Comparison of ENCODE assay signal across 27 mouse cellular contexts in genomic region chr14:9157941-9158340, GRCm38 (mm10).
A peak's percentile ranks its signal among the peaks of the same experiment; 100 is the strongest.
DNase-seq lines count a peak whose midpoint lies in the region; ATAC-seq and TF ChIP-seq lines count a peak whose summit lies in the region.
"Had no signal": no experiment of that assay in that cellular context is flagged by ENCODE, and none has a peak within 500 bp of the region (broad histone marks: within the 10 kb centered on the region; RNA-seq: fewer than 3 reads in every experiment).

No protein-coding gene starts in this region.

- no peaks in the 10 kb centered on the region for H3K9me3 ChIP-seq in neural tube, embryonic 15.5 days (replicated peaks)
- no peaks in the 10 kb centered on the region for H3K9me3 ChIP-seq in embryonic facial prominence, embryonic 10.5 days
- H3K9me3 ChIP-seq: embryonic facial prominence, embryonic 12.5 days; embryonic facial prominence, embryonic 15.5 days; heart, embryonic 12.5 days; heart, embryonic 15.5 days; hindbrain, embryonic 12.5 days; hindbrain, embryonic 15.5 days; intestine, embryonic 15.5 days had no signal

- no peak overlapping the region for H3K9ac ChIP-seq in neural tube, embryonic 15.5 days (replicated peaks)
- H3K9ac ChIP-seq: embryonic facial prominence, embryonic 12.5 days; embryonic facial prominence, embryonic 15.5 days; forebrain, postnatal 0 days; heart, embryonic 12.5 days; heart, embryonic 15.5 days; hindbrain, embryonic 12.5 days; hindbrain, embryonic 15.5 days; intestine, embryonic 15.5 days had no signal

- H3K27ac ChIP-seq in neural tube, embryonic 15.5 days (replicated peaks): no peak overlapping the region
- no peak overlapping the region for H3K27ac ChIP-seq in embryonic facial prominence, embryonic 10.5 days (replicated peaks)
- no peak overlapping the region for H3K27ac ChIP-seq in cerebellum, adult 2 months (ENCODE audit: insufficient read depth, low read length)
- H3K27ac ChIP-seq: embryonic facial prominence, embryonic 12.5 days; embryonic facial prominence, embryonic 15.5 days; gastrocnemius, adult 2 months; heart, embryonic 15.5 days; hindbrain, embryonic 12.5 days; hindbrain, embryonic 15.5 days; intestine, embryonic 15.5 days had no signal

- intact Hi-C loops in heart, postnatal 25 days (cut with DNase I): no loop called here

- no peaks in the 10 kb centered on the region for H3K27me3 ChIP-seq in neural tube, embryonic 15.5 days (replicated peaks)
- no peaks in the 10 kb centered on the region for H3K27me3 ChIP-seq in embryonic facial prominence, embryonic 10.5 days (replicated peaks; ENCODE audit: low read depth, poor library complexity, severe bottlenecking)
- H3K27me3 ChIP-seq in cerebellum, adult 2 months (ENCODE audit: control insufficient read depth, insufficient read depth, low read length): no peaks in the 10 kb centered on the region
- H3K27me3 ChIP-seq: embryonic facial prominence, embryonic 12.5 days; embryonic facial prominence, embryonic 15.5 days; heart, embryonic 12.5 days; heart, embryonic 15.5 days; hindbrain, embryonic 12.5 days; hindbrain, embryonic 15.5 days; intestine, embryonic 15.5 days had no signal

- DNase-seq in neural tube, embryonic 10.5 days (ENCODE audit: extremely low spot score, low spot score): peak; percentile 21
- DNase-seq in embryo, embryonic 11 days: peak; percentile 40
- peak; percentile 16 for DNase-seq in embryonic facial prominence, embryonic 10.5 days (ENCODE audit: low spot score)
- DNase-seq in thymus, postnatal 36 days: no peak
- DNase-seq in heart, postnatal 25 days (ENCODE audit: low spot score): no peak
- DNase-seq in cerebellum, adult 2 months: no peak
- DNase-seq: adrenal gland, adult 2 months; adrenal gland, postnatal 14 days; cerebellum, adult 11-12 months; cerebellum, adult 9-10 months; cerebellum, postnatal 14 days; forebrain, postnatal 0 days; gastrocnemius, adult 2 months; gastrocnemius, postnatal 14 days; heart, postnatal 10 days; heart, postnatal 4 days; kidney, adult 11 months had no signal

- no peaks in the 10 kb centered on the region for H3K36me3 ChIP-seq in neural tube, embryonic 15.5 days
- H3K36me3 ChIP-seq in embryonic facial prominence, embryonic 10.5 days (replicated peaks): no peaks in the 10 kb centered on the region
- H3K36me3 ChIP-seq: embryonic facial prominence, embryonic 12.5 days; embryonic facial prominence, embryonic 15.5 days; heart, embryonic 12.5 days; heart, embryonic 15.5 days; hindbrain, embryonic 12.5 days; hindbrain, embryonic 15.5 days; intestine, embryonic 15.5 days had no signal

- TF ChIP-seq CTCF in cerebellum, adult 2 months (IDR thresholded peaks at IDR 0.05; ENCODE audit: borderline replicate concordance, insufficient read depth, low read depth, low read length): no peak

- no peak overlapping the region for H3K4me2 ChIP-seq in neural tube, embryonic 15.5 days
- H3K4me2 ChIP-seq: embryonic facial prominence, embryonic 12.5 days; embryonic facial prominence, embryonic 15.5 days; heart, embryonic 12.5 days; heart, embryonic 15.5 days; hindbrain, embryonic 12.5 days; hindbrain, embryonic 15.5 days; intestine, embryonic 15.5 days had no signal

- no peaks in the 10 kb centered on the region for H3K4me1 ChIP-seq in neural tube, embryonic 15.5 days
- no peaks in the 10 kb centered on the region for H3K4me1 ChIP-seq in embryonic facial prominence, embryonic 10.5 days
- no peaks in the 10 kb centered on the region for H3K4me1 ChIP-seq in cerebellum, adult 2 months (ENCODE audit: control insufficient read depth, insufficient read depth, low read length)
- H3K4me1 ChIP-seq: embryonic facial prominence, embryonic 12.5 days; embryonic facial prominence, embryonic 15.5 days; heart, embryonic 12.5 days; heart, embryonic 15.5 days; hindbrain, embryonic 12.5 days; hindbrain, embryonic 15.5 days; intestine, embryonic 15.5 days had no signal

- ATAC-seq in neural tube, embryonic 15.5 days (ENCODE audit: low FRiP score): no peak
- ATAC-seq: CD4-positive, CD25-positive, alpha-beta regulatory T cell, adult 4 months; forebrain, embryonic 14.5 days; forebrain, postnatal 0 days; intestine, embryonic 15.5 days had no signal

- H3K4me3 ChIP-seq in neural tube, embryonic 15.5 days (replicated peaks): no peak overlapping the region
- no peak overlapping the region for H3K4me3 ChIP-seq in embryonic facial prominence, embryonic 10.5 days
- H3K4me3 ChIP-seq in cerebellum, adult 2 months (replicated peaks; ENCODE audit: insufficient read depth, low read depth, low read length): no peak overlapping the region
- H3K4me3 ChIP-seq: embryonic facial prominence, embryonic 12.5 days; embryonic facial prominence, embryonic 15.5 days; gastrocnemius, adult 2 months; heart, embryonic 12.5 days; heart, embryonic 15.5 days; hindbrain, embryonic 12.5 days; hindbrain, embryonic 15.5 days; intestine, embryonic 15.5 days had no signal

- WGBS in neural tube, embryonic 15.5 days: 86% methylated on average over 3 of the region's 3 CpGs
- 36% methylated on average over 3 of the region's 3 CpGs for WGBS in embryonic facial prominence, embryonic 10.5 days
- WGBS in cerebellum, adult 2 months: 87% methylated on average over 3 of the region's 3 CpGs

- TF ChIP-seq POLR2A in cerebellum, adult 2 months (IDR thresholded peaks at IDR 0.05; ENCODE audit: borderline replicate concordance, insufficient read depth, low read length): no peak

Comparison
In these comparisons a context has a peak if more than half of its experiments do, and no peak if none do; other contexts are left out.
1. DNase-seq: peak in neural tube, embryonic 10.5 days (single experiment), embryo, embryonic 11 days (single experiment) and embryonic facial prominence, embryonic 10.5 days (single experiment); none in thymus, postnatal 36 days (0 of 2), heart, postnatal 25 days (single experiment) and cerebellum, adult 2 months (0 of 2).